Mouse (Mus musculus): ENCODE measurements around the gene Fxyd5.

- TF ChIP-seq CTCF (IDR thresholded peaks at IDR 0.05; ENCODE audit: borderline replicate concordance, insufficient read depth, low read length): no peak
- no peak for TF ChIP-seq POLR2A (IDR thresholded peaks at IDR 0.05; ENCODE audit: low read depth, low read length)
Observed at GRCm38 (mm10) chr7:31086175-31086755, 44.0 kb upstream of the Fxyd5 start.

Data from embryonic fibroblast, embryonic 13.5 days (primary cell).